Mouse (Mus musculus) spleen, adult 2 months (tissue): ENCODE results near the gene Col4a4.

Experiments
- CTCF ChIP-seq: fragments of 200-500 bp; IDR thresholded peaks from 2 replicates; pipeline ENCODE4 v1.5.1; 2011; ENCODE audit warnings: mild to moderate bottlenecking, inconsistent platforms; ENCODE audit not compliant: insufficient read depth, insufficient read length, insufficient replicate concordance; ENCODE audit errors: extremely low read depth
- POLR2A ChIP-seq: fragments of 200-500 bp; IDR thresholded peaks from 2 replicates; pipeline ENCODE4 v1.6.1; 2011; ENCODE audit warnings: low read depth, low read length, inconsistent platforms

DNA sequence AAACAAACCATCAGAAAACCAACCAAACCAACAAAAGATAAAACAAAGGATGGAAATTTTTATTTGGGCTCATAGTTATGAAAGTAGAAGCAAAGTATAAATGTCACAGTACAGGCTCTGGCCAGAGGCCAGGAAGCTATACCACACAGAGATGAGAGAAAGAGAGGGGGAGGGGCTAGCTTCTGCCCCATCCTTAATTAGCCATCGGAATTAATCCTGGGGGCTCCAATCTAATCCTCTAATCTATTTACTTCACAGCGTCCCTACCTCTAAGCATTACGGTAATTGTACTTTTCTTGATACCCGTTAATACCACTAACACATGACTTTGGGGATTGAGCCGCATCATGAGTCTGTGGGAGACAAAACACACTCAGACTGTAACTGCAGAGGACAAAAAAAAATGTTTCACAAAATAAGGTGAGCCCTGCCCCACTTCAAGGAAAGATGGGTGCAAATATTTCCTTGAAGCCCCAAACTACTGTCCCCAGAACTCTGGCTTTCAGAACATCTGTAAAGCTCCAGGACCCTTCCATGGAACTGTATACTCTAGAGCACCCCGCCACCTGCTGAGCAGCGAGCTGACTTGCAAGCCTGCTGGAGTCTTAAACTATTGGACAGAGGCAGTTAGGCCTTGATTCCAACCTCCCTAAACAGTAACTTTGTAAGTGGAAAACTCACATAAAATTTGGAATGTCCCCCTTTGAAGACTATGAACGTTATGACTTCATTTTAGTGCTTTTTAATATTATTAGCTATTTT lies 41.3 kb downstream of the Col4a4 start:
- TF ChIP-seq POLR2A (no peak), CTCF (no peak)
